Mouse (Mus musculus) stomach, embryonic 16.5 days (tissue): ENCODE measurements at regions not wholly inside any gene's neighbourhood (a gene's known extent, or its start where the extent isn't known, plus 50 kb on each side); places are given as distances from the start of the nearest gene placed in this dataset.

Source experiments
- ATAC-seq: fragments of 200-750 bp; cut with Nextera tagmentation; 2 replicates; pipeline ENCODE4 v1.8.0; 2017; ENCODE audit warnings: moderate number of reproducible peaks, moderate TSS enrichment; ENCODE audit not compliant: insufficient read depth, low FRiP score
- H3K27ac ChIP-seq: fragments of 300-500 bp; sonication (generic); 2 replicates; pipeline ENCODE4 v1.5.1; 2014; ENCODE audit warnings: low read length
- H3K27me3 ChIP-seq: fragments of 300-500 bp; sonication (generic); 2 replicates; pipeline ENCODE4 v1.6.1; 2014; ENCODE audit warnings: low read length, control low read depth, mixed read lengths; ENCODE audit not compliant: control insufficient read depth, insufficient read depth
- H3K36me3 ChIP-seq: fragments of 300-500 bp; sonication (generic); 2 replicates; pipeline ENCODE4 v1.6.1; 2014; ENCODE audit warnings: low read length; ENCODE audit not compliant: control insufficient read depth, insufficient read depth
- H3K4me1 ChIP-seq: fragments of 300-500 bp; sonication (generic); 2 replicates; pipeline ENCODE4 v1.6.1; 2014; ENCODE audit warnings: low read length, control low read depth, mixed read lengths; ENCODE audit not compliant: control insufficient read depth, insufficient read depth
- H3K4me2 ChIP-seq: fragments of 300-500 bp; sonication (generic); 2 replicates; pipeline ENCODE4 v1.6.1; 2014; ENCODE audit warnings: low read depth, low read length, mixed read lengths
- H3K4me3 ChIP-seq: fragments of 300-500 bp; sonication (generic); replicated peaks from 2 replicates; pipeline ENCODE4 v1.5.1; 2014; ENCODE audit warnings: mild to moderate bottlenecking, low read length
- H3K9ac ChIP-seq: fragments of 300-500 bp; sonication (generic); 2 replicates; pipeline ENCODE4 v1.6.1; 2014; ENCODE audit warnings: low read length
- H3K9me3 ChIP-seq: fragments of 300-500 bp; sonication (generic); replicated peaks from 2 replicates; pipeline ENCODE4 v1.6.1; 2016; ENCODE audit warnings: low read length, control low read depth; ENCODE audit not compliant: control insufficient read depth
- WGBS: fragments of 180-500 bp; shearing (Covaris S2); extraction: QIAGEN DNeasy Blood & Tissue Kit; methylation state at CpG from one replicate; pipeline ENCODE4 v1.1.7; 2014; 5-methylcytosine and 5-hydroxymethylcytosine counted together

DNA sequence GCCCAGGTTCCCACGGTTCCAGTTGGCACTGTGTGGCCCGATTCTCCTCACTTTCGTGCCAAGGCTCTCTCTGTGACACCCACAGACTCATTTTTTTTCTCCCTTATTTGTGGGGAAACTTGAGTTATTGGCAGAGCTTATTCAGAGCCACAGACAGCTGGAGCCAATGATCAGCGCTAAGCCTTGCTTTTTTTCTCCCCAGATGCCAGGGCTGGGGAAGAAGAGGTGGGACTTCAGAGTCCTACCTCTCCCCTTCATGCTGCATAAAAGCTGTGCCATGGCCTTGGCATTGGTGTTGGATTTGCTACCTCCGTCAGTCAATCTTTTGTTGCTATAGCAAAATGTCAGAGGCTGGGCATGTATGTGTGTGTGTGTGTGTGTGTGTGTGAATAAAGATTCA, 56.5 kb upstream of the Cox10 start:
- H3K9me3 ChIP-seq: no peaks in the 10 kb centered on the region
- no peak overlapping the region for H3K9ac ChIP-seq
- H3K4me1 ChIP-seq: no peaks in the 10 kb centered on the region
- ATAC-seq: no peak
- H3K4me3 ChIP-seq: no peak overlapping the region
- no peaks in the 10 kb centered on the region for H3K27me3 ChIP-seq
- WGBS: 89% methylated on average over 5 of the region's 5 CpGs
- H3K36me3 ChIP-seq: no peaks in the 10 kb centered on the region
- no peak overlapping the region for H3K27ac ChIP-seq
- no peak overlapping the region for H3K4me2 ChIP-seq

GRCm38 (mm10) chr11:64135308-64135591, 56.0 kb upstream of the Cox10 start:
- H3K4me3 ChIP-seq: no peak overlapping the region
- H3K4me1 ChIP-seq: no peaks in the 10 kb centered on the region
- no peak for ATAC-seq
- 78% methylated on average over 2 of the region's 2 CpGs for WGBS
- no peaks in the 10 kb centered on the region for H3K9me3 ChIP-seq
- no peaks in the 10 kb centered on the region for H3K27me3 ChIP-seq
- H3K4me2 ChIP-seq: no peak overlapping the region
- H3K9ac ChIP-seq: no peak overlapping the region
- no peak overlapping the region for H3K27ac ChIP-seq
- no peaks in the 10 kb centered on the region for H3K36me3 ChIP-seq

DNA sequence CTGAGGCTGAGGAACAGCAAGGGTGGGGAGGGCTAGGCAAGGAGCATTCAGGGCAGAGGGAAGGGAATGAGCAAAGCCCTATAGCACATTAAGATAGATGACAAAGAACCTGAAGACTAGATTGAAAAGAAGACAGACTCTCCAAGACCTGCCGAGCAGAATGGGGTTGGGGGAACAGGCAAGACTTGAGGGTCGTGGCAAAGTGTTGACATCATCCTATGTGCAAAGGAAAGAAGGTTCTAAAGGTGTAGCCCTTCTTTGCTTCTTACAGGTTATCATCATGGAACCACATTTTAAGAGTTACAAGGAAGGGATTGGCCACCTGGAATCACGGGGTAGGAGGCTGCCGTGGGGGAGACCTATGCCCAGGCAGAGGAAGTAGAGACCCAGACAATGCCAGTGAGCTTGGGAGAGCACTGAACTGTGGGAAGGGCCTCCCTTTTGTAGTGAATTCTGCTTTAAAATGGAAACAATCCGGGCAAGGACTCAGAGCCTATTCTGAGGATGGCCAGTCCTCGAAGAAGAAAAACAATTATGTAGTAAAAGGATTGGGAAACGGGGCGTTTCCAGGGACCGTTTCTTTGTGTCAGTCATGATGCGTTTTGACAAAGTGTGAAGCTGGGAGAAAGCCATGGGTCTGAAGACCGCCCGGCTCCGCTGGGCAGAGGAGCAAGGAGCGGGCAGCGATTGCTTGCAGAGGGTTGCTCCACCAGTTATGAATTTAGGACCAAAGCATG, 55.5 kb upstream of the Cox10 start:
- WGBS: 88% methylated on average over 15 of the region's 15 CpGs
- H3K27me3 ChIP-seq: no peaks in the 10 kb centered on the region
- H3K36me3 ChIP-seq: no peaks in the 10 kb centered on the region
- ATAC-seq: no peak
- no peaks in the 10 kb centered on the region for H3K9me3 ChIP-seq
- H3K9ac ChIP-seq: no peak overlapping the region
- no peak overlapping the region for H3K4me2 ChIP-seq
- no peak overlapping the region for H3K27ac ChIP-seq
- no peak overlapping the region for H3K4me3 ChIP-seq
- no peaks in the 10 kb centered on the region for H3K4me1 ChIP-seq
